Mouse (Mus musculus): ENCODE measurements around the gene 9530068E07Rik. TPM values are rescaled to one million over a fixed set of nuclear protein-coding genes. Genes with fewer than 3 reads are reported as not detected.

9530068E07Rik gene
- total RNA-seq, 2 experiments from 2014 or later: 59.2 to 64.2 TPM

- intact Hi-C loops (cut with DNase I): no loop called here
- H3K4me3 ChIP-seq: peak within 1 kb of the TSS; percentile 94
- peak within 1 kb of the TSS; percentile 99 for H3K27ac ChIP-seq
- no peak; the same call in 1 of the 2 replicates for TF ChIP-seq CTCF (IDR thresholded peaks at IDR 0.05)
- DNase-seq (ENCODE audit: extremely low spot score in 1 of 2, low spot score in 2 of 2): peak; percentile 89 to 90
These were observed 35.6 kb upstream of the 9530068E07Rik start, which contains the start of gene Vdac1 for GRCm38 (mm10) chr11:52360471-52361277. Gene Vdac1, plus strand, starts transcription at chr11:52360860.

GRCm38 (mm10) chr11:52361287-52361921, 34.8 kb upstream of the 9530068E07Rik start:
- peak overlapping the region; percentile 99 for H3K27ac ChIP-seq
- DNase-seq (ENCODE audit: extremely low spot score in 1 of 2, low spot score in 2 of 2): peak in 1 of 2 experiments; percentile 51
- no peak for TF ChIP-seq CTCF (IDR thresholded peaks at IDR 0.05)
- peak overlapping the region; percentile 94 for H3K4me3 ChIP-seq
- intact Hi-C loops (cut with DNase I): no loop called here

GRCm38 (mm10) chr11:52364376-52364775, 31.9 kb upstream of the 9530068E07Rik start:
- DNase-seq (ENCODE audit: extremely low spot score in 1 of 2, low spot score in 2 of 2): no peak
- no peak overlapping the region for H3K4me3 ChIP-seq
- intact Hi-C loops (cut with DNase I): no loop called here
- H3K27ac ChIP-seq: no peak overlapping the region
- no peak for TF ChIP-seq CTCF (IDR thresholded peaks at IDR 0.05)

- peak overlapping the region; percentile 2; the same call in 1 of the 2 replicates for H3K4me3 ChIP-seq
- intact Hi-C loops (cut with DNase I): no loop called here
- DNase-seq (ENCODE audit: extremely low spot score in 1 of 2, low spot score in 2 of 2): peak; percentile 30 to 43
- H3K27ac ChIP-seq: 0 out of 2 replicates have a peak overlapping the region, but pooled peaks have one; percentile 55
- TF ChIP-seq CTCF (IDR thresholded peaks at IDR 0.05): no peak
These were observed 31.1 kb upstream of the 9530068E07Rik start for GRCm38 (mm10) chr11:52365143-52365542.

- no peak for TF ChIP-seq CTCF (IDR thresholded peaks at IDR 0.05)
- H3K27ac ChIP-seq: no peak overlapping the region
- intact Hi-C loops (cut with DNase I): no loop called here
- H3K4me3 ChIP-seq: no peak overlapping the region
- DNase-seq (ENCODE audit: extremely low spot score in 1 of 2, low spot score in 2 of 2): no peak
These were observed 29.9 kb upstream of the 9530068E07Rik start for GRCm38 (mm10) chr11:52366358-52366757.

GRCm38 (mm10) chr11:52368176-52368985, 27.8 kb upstream of the 9530068E07Rik start:
- DNase-seq (ENCODE audit: extremely low spot score in 1 of 2, low spot score in 2 of 2): no peak
- Histone ChIP-seq H3K27ac (peak overlapping the region; percentile 53), H3K4me3 (no peak overlapping the region)
- TF ChIP-seq CTCF (IDR thresholded peaks at IDR 0.05): no peak
- intact Hi-C loops (cut with DNase I): no loop called here

- Histone ChIP-seq H3K4me3 (no peak overlapping the region), H3K27ac (peak overlapping the region; percentile 53)
- intact Hi-C loops (cut with DNase I): no loop called here
These were observed 26.7 kb upstream of the 9530068E07Rik start for GRCm38 (mm10) chr11:52369252-52370134.

GRCm38 (mm10) chr11:52370135-52370452, 26.1 kb upstream of the 9530068E07Rik start:
- DNase-seq (ENCODE audit: extremely low spot score in 1 of 2, low spot score in 2 of 2): no peak
- Histone ChIP-seq H3K4me3 (no peak overlapping the region), H3K27ac (peak overlapping the region; percentile 33; the same call in 1 of the 2 replicates)
- intact Hi-C loops (cut with DNase I): no loop called here
- no peak; the same call in none of the 2 replicates for TF ChIP-seq CTCF (IDR thresholded peaks at IDR 0.05)

More at GRCm38 (mm10) chr11:52369252-52370134, 26.7 kb upstream of the 9530068E07Rik start:
- DNase-seq (ENCODE audit: extremely low spot score in 1 of 2, low spot score in 2 of 2): no peak
- no peak for TF ChIP-seq CTCF (IDR thresholded peaks at IDR 0.05)

GRCm38 (mm10) chr11:52370538-52370937, 25.7 kb upstream of the 9530068E07Rik start:
- intact Hi-C loops (cut with DNase I): no loop called here
- no peak for TF ChIP-seq CTCF (IDR thresholded peaks at IDR 0.05)
- H3K27ac ChIP-seq: peak overlapping the region; percentile 33; the same call in 1 of the 2 replicates
- peak; percentile 19 to 30 for DNase-seq (ENCODE audit: extremely low spot score in 1 of 2, low spot score in 2 of 2)
- H3K4me3 ChIP-seq: no peak overlapping the region

GRCm38 (mm10) chr11:52373841-52374240, 22.4 kb upstream of the 9530068E07Rik start:
- DNase-seq (ENCODE audit: extremely low spot score in 1 of 2, low spot score in 2 of 2): no peak
- Histone ChIP-seq H3K27ac (no peak overlapping the region), H3K4me3 (no peak overlapping the region)
- intact Hi-C loops (cut with DNase I): no loop called here
- no peak for TF ChIP-seq CTCF (IDR thresholded peaks at IDR 0.05)

GRCm38 (mm10) chr11:52374340-52374739, 21.9 kb upstream of the 9530068E07Rik start:
- TF ChIP-seq CTCF (IDR thresholded peaks at IDR 0.05): peak; percentile 86
- intact Hi-C loops (cut with DNase I): no loop called here
- no peak overlapping the region for H3K4me3 ChIP-seq
- peak; percentile 36 to 39 for DNase-seq (ENCODE audit: extremely low spot score in 1 of 2, low spot score in 2 of 2)
- no peak overlapping the region for H3K27ac ChIP-seq

Measured in left cerebral cortex, adult 2 months (tissue).